Mouse (Mus musculus): ENCODE measurements around the gene Gm21671. TPM values are rescaled to one million over a fixed set of nuclear protein-coding genes. Genes with fewer than 3 reads are reported as not detected.
"Not testable (repeated sequence)": the region's sequence is repeated elsewhere in the genome, so short reads cannot be mapped to it uniquely, and the experiment has no call there.

The Gm21671 gene
- not detected in 2 replicates for polyA plus RNA-seq (2016; fragmentation: Nextera tagmentation; extraction: Ambion mirVana)

GRCm38 (mm10) chr5:25954317-25954716 lies at the start of gene Gm21671:
TSS of gene Gm21671 (minus strand) at chr5:25954417.
- not testable (repeated sequence) for H3K27ac ChIP-seq; H3K9me3 ChIP-seq (replicated peaks); H3K36me3 ChIP-seq; H3K4me3 ChIP-seq; H3K4me1 ChIP-seq; DNase-seq (ENCODE audit: low spot score)
- 79% methylated on average over 2 of the region's 2 CpGs for WGBS
- H3K27me3 ChIP-seq (ENCODE audit: low read depth, poor library complexity, severe bottlenecking) = peaks cover 12% of the 10 kb centered on the region

GRCm38 (mm10) chr5:25988550-25988949 lies 34.3 kb upstream of the Gm21671 start, which contains the start of gene Gm21698:
TSS of gene Gm21698 (minus strand) at chr5:25988650.
- no CpG with 5 or more reads among the region's 3 CpGs for WGBS
- H3K4me1 ChIP-seq = not testable (repeated sequence)

GRCm38 (mm10) chr5:25972563-25972962 lies 18.3 kb upstream of the Gm21671 start, which contains the start of gene Gm21680:
TSS of gene Gm21680 (minus strand) at chr5:25972663.
- not testable (repeated sequence) for H3K9me3 ChIP-seq (replicated peaks); H3K27ac ChIP-seq; DNase-seq (ENCODE audit: low spot score); H3K36me3 ChIP-seq; H3K4me3 ChIP-seq; H3K4me1 ChIP-seq; H3K27me3 ChIP-seq (ENCODE audit: low read depth, poor library complexity, severe bottlenecking)
- no CpG with 5 or more reads among the region's 2 CpGs for WGBS

More at GRCm38 (mm10) chr5:25988550-25988949, 34.3 kb upstream of the Gm21671 start, which contains the start of gene Gm21698:
- not testable (repeated sequence) for DNase-seq (ENCODE audit: low spot score); H3K9me3 ChIP-seq (replicated peaks); H3K36me3 ChIP-seq; H3K27me3 ChIP-seq (ENCODE audit: low read depth, poor library complexity, severe bottlenecking); H3K4me3 ChIP-seq; H3K27ac ChIP-seq

- H3K36me3 ChIP-seq; H3K9me3 ChIP-seq (replicated peaks); H3K27ac ChIP-seq; DNase-seq (ENCODE audit: low spot score); H3K4me1 ChIP-seq: not testable (repeated sequence)
- H3K4me3 ChIP-seq = peak overlapping the region; percentile 31; the same call in 1 of the 2 replicates
- WGBS = 58% methylated on average over 17 of the region's 17 CpGs
- H3K27me3 ChIP-seq (ENCODE audit: low read depth, poor library complexity, severe bottlenecking) = peaks cover 12% of the 10 kb centered on the region
These were observed 2.8 kb upstream of the Gm21671 start for GRCm38 (mm10) chr5:25957050-25957449.

GRCm38 (mm10) chr5:25956611-25957010 lies 2.4 kb upstream of the Gm21671 start:
- H3K4me1 ChIP-seq; H3K27ac ChIP-seq; H3K9me3 ChIP-seq (replicated peaks); H3K36me3 ChIP-seq: not testable (repeated sequence)
- peak; percentile 43 for DNase-seq (ENCODE audit: low spot score)
- 30% methylated on average over 32 of the region's 32 CpGs for WGBS
- H3K27me3 ChIP-seq (ENCODE audit: low read depth, poor library complexity, severe bottlenecking) = peaks cover 12% of the 10 kb centered on the region
- peak overlapping the region; percentile 31 for H3K4me3 ChIP-seq

GRCm38 (mm10) chr5:25945391-25945790 lies 8.8 kb downstream of the Gm21671 start:
- not testable (repeated sequence) for H3K27ac ChIP-seq; DNase-seq (ENCODE audit: low spot score); H3K27me3 ChIP-seq (ENCODE audit: low read depth, poor library complexity, severe bottlenecking); H3K9me3 ChIP-seq (replicated peaks); H3K36me3 ChIP-seq; H3K4me1 ChIP-seq; H3K4me3 ChIP-seq
- 85% methylated on average over 2 of the region's 2 CpGs for WGBS

GRCm38 (mm10) chr5:25942281-25942680 lies 11.9 kb downstream of the Gm21671 start, which contains the start of gene Gm21663:
TSS of gene Gm21663 (minus strand) at chr5:25942381.
- not testable (repeated sequence) for H3K27ac ChIP-seq; H3K9me3 ChIP-seq (replicated peaks); H3K4me1 ChIP-seq; H3K36me3 ChIP-seq; DNase-seq (ENCODE audit: low spot score); H3K27me3 ChIP-seq (ENCODE audit: low read depth, poor library complexity, severe bottlenecking); H3K4me3 ChIP-seq
- WGBS = 72% methylated on average over 2 of the region's 2 CpGs

Other genes with a start within 250 kb of the Gm21671 start
- gene Xrcc2, start 248.6 kb downstream of the Gm21671 start, polyA plus RNA-seq (2016; fragmentation: Nextera tagmentation; extraction: Ambion mirVana) = 19.4 and 19.9 TPM in 2 replicates
- gene Actr3b, start 194.4 kb downstream of the Gm21671 start, polyA plus RNA-seq (2016; fragmentation: Nextera tagmentation; extraction: Ambion mirVana) = 2.8 and 3.4 TPM in 2 replicates
- gene Gm21663, start 12.0 kb downstream of the Gm21671 start, polyA plus RNA-seq (2016; fragmentation: Nextera tagmentation; extraction: Ambion mirVana) = not detected in 2 replicates
- not detected in 2 replicates for gene Gm21680, start 18.2 kb upstream of the Gm21671 start, polyA plus RNA-seq (2016; fragmentation: Nextera tagmentation; extraction: Ambion mirVana)
- not detected in 2 replicates for gene Gm21698, start 34.2 kb upstream of the Gm21671 start, polyA plus RNA-seq (2016; fragmentation: Nextera tagmentation; extraction: Ambion mirVana)
- gene Gm1979, start 50.4 kb upstream of the Gm21671 start, polyA plus RNA-seq (2016; fragmentation: Nextera tagmentation; extraction: Ambion mirVana) = not detected in 2 replicates
- gene Gm5862, start 68.5 kb upstream of the Gm21671 start, polyA plus RNA-seq (2016; fragmentation: Nextera tagmentation; extraction: Ambion mirVana) = not detected in 2 replicates
- gene Speer4a, start 85.1 kb upstream of the Gm21671 start, polyA plus RNA-seq (2016; fragmentation: Nextera tagmentation; extraction: Ambion mirVana) = not detected in 2 replicates
- not detected in 2 replicates for gene Gm7347, start 104.2 kb upstream of the Gm21671 start, polyA plus RNA-seq (2016; fragmentation: Nextera tagmentation; extraction: Ambion mirVana)
- gene Gm10471, start 134.9 kb upstream of the Gm21671 start, polyA plus RNA-seq (2016; fragmentation: Nextera tagmentation; extraction: Ambion mirVana) = not detected in 2 replicates
- gene 5031410I06Rik, start 150.9 kb upstream of the Gm21671 start, polyA plus RNA-seq (2016; fragmentation: Nextera tagmentation; extraction: Ambion mirVana) = not detected in 2 replicates
- not detected in 2 replicates for gene Gm10220, start 167.0 kb upstream of the Gm21671 start, polyA plus RNA-seq (2016; fragmentation: Nextera tagmentation; extraction: Ambion mirVana)